Mouse (Mus musculus) embryo, embryonic 10 days (tissue): ENCODE measurements around the gene Ccdc30.
A peak's percentile ranks its signal among the peaks of the same experiment; 100 is the strongest.
"Not testable (repeated sequence)": the region's sequence is repeated elsewhere in the genome, so short reads cannot be mapped to it uniquely, and the experiment has no call there.

Experiments used
- DNase-seq: peaks from one replicate; pipeline ENCODE4 v3.0.0-alpha.2; 2015; ENCODE audit warnings: low spot score

Ccdc30 gene

DNA sequence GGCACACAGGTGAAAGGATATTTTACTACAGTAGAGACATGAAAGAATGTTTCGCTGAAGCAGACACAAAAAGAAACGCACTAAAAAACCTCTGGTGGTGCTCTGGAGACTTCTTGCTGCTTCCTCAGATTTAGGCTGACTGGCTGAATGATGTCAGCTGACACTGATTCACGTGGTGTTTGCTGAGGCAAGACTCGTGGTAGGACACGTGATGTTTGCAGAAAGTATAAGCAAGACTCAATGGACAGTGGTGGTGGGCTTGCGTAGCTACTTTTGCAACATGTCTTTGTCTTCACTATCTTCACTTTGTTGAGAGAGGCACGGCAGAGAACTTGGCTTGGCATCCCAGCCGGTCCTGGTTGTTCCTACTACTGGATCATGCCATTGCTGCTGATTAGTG, 112.0 kb downstream of the Ccdc30 start:
- no peak for DNase-seq

GRCm38 (mm10) chr4:119301777-119302176, 113.5 kb downstream of the Ccdc30 start:
- no peak for DNase-seq

DNA sequence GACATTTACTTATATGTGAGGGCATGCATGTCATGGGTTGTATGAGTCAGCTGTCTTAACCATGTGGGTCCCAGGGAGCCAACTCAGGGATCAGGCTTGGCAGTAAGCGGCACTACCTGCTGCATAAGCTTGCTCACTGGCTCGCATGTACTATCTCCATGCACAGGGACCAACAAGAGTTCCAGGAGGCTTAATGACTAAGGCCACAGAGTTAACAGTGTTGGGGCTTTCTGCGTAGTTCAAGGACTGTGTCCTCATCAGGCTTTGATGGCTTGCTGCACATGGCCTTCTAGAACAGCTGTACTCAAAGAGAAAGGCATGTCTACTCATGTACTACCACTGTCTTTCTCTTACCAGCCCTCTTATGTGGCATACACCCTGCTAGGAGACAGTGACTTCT, 114.6 kb downstream of the Ccdc30 start:
- DNase-seq, result no peak

- DNase-seq, result no peak
These were observed 118.0 kb downstream of the Ccdc30 start for GRCm38 (mm10) chr4:119297361-119297760.

- DNase-seq, result no peak
These were observed 120.2 kb downstream of the Ccdc30 start for GRCm38 (mm10) chr4:119295134-119295453.

DNA sequence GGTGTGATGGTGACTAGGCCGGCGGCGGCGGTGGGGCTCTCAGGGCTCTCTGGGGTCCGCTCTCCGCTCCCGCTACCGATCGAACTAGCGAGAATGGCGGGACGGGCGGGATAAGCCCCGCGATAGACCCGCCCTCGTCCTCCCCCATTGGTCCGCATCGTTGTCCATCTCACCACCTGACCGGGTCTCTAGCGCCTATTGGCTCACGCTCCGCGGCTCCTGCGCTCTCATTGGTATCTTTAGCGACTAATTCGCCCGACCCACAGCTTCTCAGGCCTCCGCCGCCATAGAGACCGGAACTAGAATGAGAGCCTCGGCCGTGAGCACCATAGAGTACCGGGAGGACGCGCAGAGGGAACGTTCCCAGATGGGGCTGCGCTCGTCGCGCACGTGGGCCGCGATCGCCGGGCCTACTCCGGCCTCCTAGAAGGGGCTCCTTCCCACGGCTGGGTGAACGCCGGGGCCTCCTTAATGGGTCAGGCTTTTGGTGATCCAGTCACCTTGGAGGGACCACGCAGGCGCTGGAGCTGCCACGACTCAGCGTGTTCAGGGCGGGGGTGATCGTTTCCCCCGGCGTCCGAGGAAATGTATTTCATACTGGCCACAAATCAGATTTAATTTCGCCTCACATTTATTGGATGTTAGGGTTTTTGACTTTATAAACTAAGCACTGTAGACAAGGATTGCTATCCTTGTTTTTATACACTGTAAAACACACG, 120.7 kb downstream of the Ccdc30 start, which contains the start of gene Ybx1:
Gene Ybx1 (minus strand): TSS at position 190 of the 719 bp plus-strand sequence.
- peak; percentile 98 for DNase-seq

- peak; percentile 32 for DNase-seq
These were observed 121.6 kb downstream of the Ccdc30 start for GRCm38 (mm10) chr4:119293574-119294258.

DNA sequence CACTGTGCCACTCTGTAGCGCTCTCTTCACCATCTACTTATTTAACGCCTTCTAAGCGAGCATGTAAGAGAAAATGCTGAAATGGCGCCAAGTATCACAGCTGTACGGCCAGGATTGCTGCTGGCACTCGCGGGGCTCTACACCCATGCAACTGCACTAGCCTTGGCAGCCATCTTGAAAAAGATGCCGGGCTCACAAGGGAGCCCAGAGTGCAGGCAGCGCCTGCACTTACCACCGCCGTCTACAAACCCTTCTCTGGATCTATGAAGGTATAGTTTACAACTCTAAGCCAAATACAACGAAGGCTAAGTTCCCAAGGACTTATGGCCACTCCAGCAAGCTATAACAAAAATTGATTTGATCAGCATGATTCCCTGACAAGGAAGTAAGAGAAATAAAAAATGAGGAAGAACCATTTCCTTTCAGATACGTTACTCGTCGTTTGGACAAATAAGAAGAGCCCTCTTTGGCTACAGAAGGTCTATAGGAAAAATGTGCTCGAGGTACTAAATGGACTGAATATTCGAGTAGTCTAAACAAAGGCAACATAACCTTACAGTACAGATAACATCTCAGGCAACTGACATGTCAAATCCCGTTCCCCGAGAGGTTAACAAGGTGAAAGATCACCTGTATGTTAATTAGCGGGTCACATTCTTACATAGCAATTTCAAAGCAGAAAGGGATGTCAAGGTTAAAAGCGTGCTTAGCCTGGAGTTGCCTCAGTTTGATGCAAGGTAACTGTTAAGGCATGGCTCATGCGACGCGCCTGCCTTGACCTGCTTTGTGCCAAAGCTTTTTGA, 122.3 kb downstream of the Ccdc30 start:
- DNase-seq, result peak; percentile 65

DNA sequence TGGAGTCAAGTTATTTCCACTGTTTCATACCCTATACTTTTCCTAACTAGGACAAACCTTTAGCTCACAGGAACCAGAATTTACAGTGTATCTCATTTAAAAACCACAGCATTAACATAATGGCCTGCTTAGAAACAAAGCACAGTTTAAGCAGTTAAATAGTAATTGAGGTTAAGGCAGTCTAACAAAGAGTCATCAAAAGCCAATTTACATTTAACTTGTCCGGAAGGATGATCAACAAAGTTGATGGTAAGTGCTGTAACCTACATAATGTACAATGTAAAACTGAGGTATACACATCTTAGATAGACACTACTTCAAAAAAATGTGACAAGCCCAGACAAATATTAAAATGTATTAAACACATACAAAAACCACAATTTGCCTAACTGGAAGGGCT, 123.4 kb downstream of the Ccdc30 start:
- no peak for DNase-seq

DNA sequence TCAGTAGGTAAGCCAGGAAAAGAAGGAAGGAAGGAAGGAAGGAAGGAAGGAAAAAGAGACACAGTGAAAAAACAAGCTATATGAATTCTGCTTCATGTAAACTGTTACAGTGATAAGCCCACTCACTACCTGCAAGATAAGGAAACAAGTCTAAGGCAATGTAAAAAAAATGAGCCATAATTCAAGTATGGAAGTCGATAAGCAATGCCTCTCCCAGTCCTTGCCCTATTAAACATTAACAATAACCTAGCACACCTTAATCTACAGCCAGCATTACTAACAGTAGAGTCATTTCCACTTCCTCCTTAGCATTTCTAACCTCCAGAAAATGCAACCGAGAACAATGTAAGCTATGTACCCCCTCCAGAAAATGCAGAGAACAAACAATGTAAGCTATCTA, 130.0 kb downstream of the Ccdc30 start:
- no peak for DNase-seq

GRCm38 (mm10) chr4:119284861-119285260, 130.5 kb downstream of the Ccdc30 start:
- no peak for DNase-seq

DNA sequence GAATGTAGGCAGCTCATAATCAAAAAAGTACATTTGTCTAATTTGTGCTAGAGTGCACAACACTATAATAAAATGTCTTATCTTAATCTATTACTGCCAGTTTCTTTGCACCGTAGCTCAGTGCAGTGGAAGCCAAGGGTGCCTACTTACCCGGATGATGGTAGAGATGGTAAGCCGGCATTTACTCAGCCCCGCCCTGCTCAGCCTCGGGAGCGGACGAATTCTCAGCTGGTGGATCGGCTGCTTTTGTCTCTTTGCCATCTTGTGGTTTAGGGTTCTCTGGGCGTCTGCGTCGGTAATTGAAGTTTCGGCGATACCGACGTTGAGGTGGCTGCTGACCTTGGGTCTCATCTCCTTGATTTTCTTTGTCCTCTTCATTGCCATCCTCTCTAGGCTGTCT, 136.5 kb downstream of the Ccdc30 start:
- DNase-seq, result not testable (repeated sequence)

DNA sequence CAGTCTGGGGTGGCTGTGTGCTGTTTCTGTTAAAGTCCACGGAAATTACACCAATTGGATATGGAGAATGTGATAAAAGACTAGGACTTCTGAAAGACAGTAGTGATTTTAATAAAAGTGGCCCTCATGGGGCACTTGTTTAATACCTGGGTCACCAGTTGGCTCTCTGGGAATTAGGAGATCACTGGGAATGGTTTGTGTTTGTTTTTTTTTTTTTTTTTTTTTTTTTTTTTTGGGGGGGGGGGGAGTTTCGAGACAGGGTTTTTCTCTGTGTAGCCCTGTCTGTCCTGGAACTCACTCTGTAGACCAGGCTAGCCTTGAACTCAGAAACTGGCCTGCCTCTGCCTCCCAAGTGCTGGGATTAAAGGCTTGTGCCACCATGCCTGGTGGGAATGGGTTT, 139.6 kb downstream of the Ccdc30 start:
- DNase-seq, result no peak

- DNase-seq, result no peak
These were observed 140.1 kb downstream of the Ccdc30 start for GRCm38 (mm10) chr4:119275226-119275625.

DNA sequence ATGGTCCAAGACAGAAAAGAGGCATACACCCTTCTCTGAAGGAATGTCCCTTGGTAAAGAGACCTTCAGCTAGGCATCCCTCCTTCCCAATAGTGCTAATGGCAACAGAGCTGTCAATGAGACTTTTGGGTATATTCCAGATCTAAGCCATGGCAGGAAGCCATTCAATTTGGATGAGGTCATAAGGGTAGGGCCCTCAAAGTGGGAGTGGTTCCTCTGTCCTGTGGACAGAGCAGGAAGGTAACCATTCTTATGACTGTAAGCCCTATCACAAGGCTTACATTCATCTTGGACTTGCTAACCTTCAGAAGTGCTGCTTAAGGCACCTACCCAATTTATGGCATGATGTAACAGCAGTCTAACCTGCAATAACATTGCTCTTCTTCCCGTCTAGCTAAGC, 140.7 kb downstream of the Ccdc30 start:
- DNase-seq, result no peak
